Mouse (Mus musculus) embryo, embryonic 10.5 days (tissue): ENCODE data around the gene Tie1.
A peak's percentile ranks its signal among the peaks of the same experiment; 100 is the strongest.
"Not testable (repeated sequence)": the region's sequence is repeated elsewhere in the genome, so short reads cannot be mapped to it uniquely, and the experiment has no call there.

Experiments used
- DNase-seq: peaks from one replicate; pipeline ENCODE4 v3.0.0-alpha.2; 2015; ENCODE audit warnings: low spot score

Gene Tie1

GRCm38 (mm10) chr4:118489717-118490132 lies at the start of gene Tie1:
TSS of gene Tie1 (minus strand) at chr4:118490061.
- DNase-seq: no peak

GRCm38 (mm10) chr4:118537801-118538200 lies 47.9 kb upstream of the Tie1 start:
- no peak for DNase-seq

DNA sequence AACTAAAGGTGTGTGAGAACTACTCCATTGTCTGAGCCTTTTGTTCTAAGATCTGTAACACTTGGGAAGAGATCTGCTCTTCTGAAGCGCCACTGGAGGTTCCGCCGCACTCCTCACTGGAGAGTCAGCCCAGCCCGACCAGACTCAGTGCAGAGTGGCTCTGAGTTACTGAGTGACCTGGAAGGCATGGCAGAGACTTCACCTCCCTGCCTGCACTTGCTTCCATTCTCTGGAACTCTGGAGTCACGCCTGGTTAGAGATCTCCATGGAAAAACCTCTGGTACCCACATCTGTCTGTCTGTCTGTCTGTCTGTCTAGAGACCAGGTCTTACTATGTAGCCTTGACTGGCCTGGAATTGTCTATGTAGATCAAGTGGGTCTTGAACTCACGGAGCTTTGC lies 45.7 kb upstream of the Tie1 start:
- DNase-seq: no peak

- no peak for DNase-seq
Observed at GRCm38 (mm10) chr4:118533605-118534004, 43.7 kb upstream of the Tie1 start.

DNA sequence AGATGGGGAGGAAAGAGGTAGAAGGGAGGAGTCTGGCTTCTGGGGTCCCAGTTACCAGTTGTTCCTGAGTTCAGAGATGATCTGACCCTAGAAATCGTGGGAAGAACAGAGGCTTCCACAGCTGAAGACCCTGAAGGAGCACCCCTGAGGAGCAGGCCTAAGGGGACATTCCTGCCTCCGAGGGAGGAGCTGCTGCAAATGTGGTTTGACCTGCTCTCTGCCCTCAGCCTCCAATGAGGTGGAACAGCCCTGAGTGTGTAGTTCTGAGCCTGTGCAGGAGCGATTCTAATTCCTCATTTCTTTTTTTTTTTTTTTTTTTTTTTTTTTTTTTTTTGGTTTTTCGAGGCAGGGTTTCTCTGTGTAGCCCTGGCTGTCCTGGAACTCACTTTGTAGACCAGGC lies 43.3 kb upstream of the Tie1 start:
- no peak for DNase-seq

GRCm38 (mm10) chr4:118532663-118533062 lies 42.8 kb upstream of the Tie1 start:
- no peak for DNase-seq

GRCm38 (mm10) chr4:118527720-118528119 lies 37.9 kb upstream of the Tie1 start:
- DNase-seq: no peak

DNA sequence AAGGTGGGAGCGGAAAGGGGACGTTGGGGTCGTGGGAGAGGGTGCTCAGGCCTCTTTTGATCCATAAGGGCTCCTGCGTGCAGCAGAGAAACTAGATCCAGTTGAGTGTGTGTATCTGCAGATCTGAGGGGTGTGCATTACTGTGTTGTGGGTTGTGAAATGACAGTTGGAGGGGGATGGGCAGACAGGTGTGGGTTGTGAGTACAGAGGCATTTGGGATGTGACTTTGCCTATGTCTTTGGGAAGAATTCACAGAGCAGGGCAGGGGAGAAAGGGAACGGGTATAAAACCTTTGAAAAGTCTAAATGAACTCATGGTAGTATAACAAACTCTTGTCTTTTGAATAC lies 37.4 kb upstream of the Tie1 start:
- no peak for DNase-seq

DNA sequence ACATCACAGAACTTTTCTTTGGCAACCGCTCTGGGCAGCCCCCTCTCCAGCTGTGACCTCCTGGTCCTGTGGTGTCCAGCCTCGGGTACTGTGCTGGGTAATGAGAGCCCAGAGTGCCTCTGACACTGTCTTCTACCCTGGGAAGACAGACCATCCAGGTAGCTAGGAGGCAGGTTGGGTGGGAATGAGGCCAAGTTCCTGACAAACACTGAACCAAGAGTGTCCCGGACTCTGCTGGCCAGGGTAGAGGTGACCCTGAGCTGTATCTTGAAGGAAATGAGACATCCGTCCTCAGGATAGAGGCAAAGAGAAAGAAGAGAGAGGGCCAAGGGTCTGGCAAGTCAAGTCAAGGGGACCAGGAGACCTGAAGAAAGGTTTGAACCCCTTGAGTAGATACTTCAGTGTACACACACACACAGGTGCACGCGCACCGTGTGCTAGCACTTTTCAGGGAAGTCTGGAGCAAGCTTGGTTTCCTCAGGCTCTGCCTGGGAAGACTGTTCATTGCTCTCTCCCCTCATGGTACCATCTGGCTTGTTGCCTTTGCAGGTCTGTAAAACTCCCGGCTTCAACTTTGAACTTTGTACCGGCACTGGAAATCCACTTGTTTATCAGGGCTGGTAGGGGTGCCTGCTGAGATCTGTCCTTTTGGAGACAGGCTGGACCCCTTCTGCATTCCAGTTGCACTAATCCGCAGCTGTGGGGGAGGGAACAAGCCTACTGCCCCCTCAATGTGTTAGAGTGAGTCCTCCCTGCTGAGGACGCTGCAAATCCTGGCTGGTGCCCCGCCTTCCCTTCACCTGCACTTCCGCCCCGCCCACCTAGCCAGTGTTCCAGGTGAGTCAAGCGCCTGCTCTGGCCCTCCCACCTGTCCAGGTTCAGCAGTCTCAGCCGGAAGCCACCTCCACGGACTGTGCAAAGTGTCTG lies 36.8 kb upstream of the Tie1 start, which contains the start of gene 2610528J11Rik:
Gene 2610528J11Rik, plus strand, starts transcription at position 592 of the 927 bp plus-strand sequence.
- DNase-seq: no peak

GRCm38 (mm10) chr4:118525779-118526178 lies 35.9 kb upstream of the Tie1 start:
- no peak for DNase-seq

DNA sequence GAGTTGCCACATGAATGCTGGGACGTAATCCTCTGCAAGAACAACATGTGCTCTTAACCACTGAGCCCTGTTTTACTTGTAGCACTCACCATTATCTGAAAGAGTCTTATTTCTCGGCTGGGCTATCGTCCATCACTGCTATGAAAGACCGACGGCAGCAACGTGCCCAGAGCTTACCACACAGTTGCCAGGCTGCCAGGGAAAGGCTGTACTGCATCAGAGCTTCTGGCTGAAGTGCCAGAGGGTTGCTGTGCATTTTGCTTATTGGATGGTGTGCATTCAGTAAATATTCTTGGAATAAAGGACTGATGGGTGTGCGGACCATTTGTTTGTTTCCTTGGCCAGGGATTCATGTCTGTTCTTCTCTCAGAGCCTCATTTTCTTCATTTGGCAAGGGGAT lies 34.1 kb upstream of the Tie1 start:
- no peak for DNase-seq

- DNase-seq: no peak
Observed at GRCm38 (mm10) chr4:118522248-118522647, 32.4 kb upstream of the Tie1 start.

GRCm38 (mm10) chr4:118518208-118518607 lies 28.3 kb upstream of the Tie1 start:
- DNase-seq: no peak

DNA sequence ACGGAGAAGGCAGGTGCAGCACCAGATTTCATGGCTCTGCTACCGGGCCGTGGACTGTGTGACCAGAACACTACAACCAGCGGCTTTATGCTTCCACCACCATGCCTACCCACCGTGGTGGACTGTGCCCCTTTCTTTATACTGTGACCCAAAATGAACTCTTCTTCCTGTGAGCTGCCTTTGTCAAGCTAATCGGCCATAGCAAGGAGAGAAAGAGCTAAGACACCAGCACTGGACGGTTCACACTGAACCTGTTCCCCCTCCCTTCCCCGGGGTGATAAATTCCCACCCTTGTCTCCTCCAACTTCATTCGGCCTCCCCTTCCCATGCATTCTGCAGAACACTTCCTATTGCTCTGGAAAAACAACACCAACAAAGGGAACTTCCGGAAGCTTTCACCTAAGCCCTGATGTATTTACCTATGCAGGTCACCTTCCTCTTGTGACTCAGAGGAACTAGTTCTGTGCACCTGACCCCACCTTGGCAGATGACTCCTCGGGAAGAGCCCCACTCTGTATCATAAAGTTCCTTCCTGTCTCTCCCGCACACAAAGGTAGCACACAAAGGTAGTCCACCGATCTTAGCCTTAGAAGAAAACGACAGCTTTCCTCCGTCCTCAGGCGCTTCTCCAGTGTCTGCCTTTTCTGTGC lies 27.8 kb upstream of the Tie1 start:
- no peak for DNase-seq

GRCm38 (mm10) chr4:118516699-118517496 lies 27.0 kb upstream of the Tie1 start:
- DNase-seq: peak; percentile 62

GRCm38 (mm10) chr4:118509050-118509449 lies 19.2 kb upstream of the Tie1 start:
- peak; percentile 39 for DNase-seq

- not testable (repeated sequence) for DNase-seq
Observed at GRCm38 (mm10) chr4:118507171-118507570, 17.3 kb upstream of the Tie1 start.

GRCm38 (mm10) chr4:118505551-118505950 lies 15.7 kb upstream of the Tie1 start:
- DNase-seq: no peak

- DNase-seq: no peak
Observed at GRCm38 (mm10) chr4:118500792-118501191, 10.9 kb upstream of the Tie1 start.

GRCm38 (mm10) chr4:118500171-118500724 lies 10.4 kb upstream of the Tie1 start:
- DNase-seq: no peak

DNA sequence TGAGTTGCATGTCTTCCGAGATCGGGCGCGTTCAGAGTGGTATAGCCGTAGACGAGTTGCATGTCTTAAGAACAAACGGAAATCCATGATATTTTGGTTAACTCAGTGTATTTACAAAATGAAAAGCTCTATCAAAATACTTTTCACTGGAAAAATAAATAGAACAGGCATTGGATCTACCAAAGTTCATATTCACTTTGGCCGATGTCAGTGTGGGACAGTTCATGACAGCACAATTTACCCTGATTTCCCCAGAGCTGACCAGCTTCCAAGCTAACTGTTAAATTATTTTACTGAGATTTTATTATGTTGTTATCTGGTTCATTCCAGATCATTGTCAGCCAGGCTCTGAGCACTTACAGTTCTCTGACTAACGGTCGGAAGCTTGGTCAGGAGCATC lies 600 bp upstream of the Tie1 start:
- no peak for DNase-seq
